Mouse (Mus musculus): ENCODE measurements around the gene Dennd2a. TPM values are rescaled to one million over a fixed set of nuclear protein-coding genes. Genes with fewer than 3 reads are reported as not detected.

Gene Dennd2a
- total RNA-seq, 2 experiments from 2014 or later: 8.2 to 10.9 TPM

DNA sequence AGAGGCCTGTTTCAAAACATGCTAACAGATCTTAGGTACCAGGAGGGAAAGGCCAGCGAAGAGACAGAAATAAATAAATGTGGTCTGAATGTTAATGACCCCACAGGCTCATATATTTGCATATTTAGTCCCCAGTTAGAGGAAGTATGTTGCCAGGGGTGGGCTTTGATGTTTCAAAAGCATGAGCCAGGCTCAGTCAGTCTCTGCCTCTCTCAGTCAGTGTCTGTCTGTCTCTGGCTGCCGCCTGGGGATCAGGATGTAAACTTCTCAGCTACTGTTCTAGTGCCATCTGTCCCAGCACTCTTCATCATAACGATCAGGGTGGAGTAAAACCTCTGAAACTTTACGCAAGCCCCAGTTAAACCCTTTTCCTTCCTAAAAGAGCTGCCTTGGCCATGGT is 29.9 kb downstream of the Dennd2a start:
- intact Hi-C loops (cut with DNase I; ENCODE audit: low total_unique reads): no loop called here

DNA sequence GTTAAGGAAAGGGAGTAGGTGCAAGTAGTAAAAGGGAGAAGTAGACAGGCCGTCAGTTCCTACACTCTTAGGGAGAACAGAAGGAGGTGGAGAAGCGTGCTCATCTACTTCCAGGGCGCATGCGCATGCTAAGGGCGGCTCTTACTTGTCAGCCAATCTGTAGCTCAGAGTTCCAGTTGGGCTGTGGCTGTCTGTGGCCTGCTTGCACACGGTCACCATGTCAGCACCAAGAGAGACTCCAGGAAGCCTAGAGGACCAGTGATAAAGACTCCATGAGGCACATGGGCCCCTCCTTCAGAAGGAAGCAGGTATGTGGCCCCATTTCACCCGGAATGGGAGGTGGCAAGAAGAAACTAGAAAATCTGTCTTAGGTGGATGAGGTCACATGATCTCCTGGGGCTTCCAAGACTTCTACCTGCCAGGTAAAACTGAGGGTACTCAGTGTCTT is 30.3 kb downstream of the Dennd2a start:
- intact Hi-C loops (cut with DNase I; ENCODE audit: low total_unique reads): no loop called here

More for the DNA sequence above, 29.9 kb downstream of the Dennd2a start:
- DNase-seq: no peak

DNA sequence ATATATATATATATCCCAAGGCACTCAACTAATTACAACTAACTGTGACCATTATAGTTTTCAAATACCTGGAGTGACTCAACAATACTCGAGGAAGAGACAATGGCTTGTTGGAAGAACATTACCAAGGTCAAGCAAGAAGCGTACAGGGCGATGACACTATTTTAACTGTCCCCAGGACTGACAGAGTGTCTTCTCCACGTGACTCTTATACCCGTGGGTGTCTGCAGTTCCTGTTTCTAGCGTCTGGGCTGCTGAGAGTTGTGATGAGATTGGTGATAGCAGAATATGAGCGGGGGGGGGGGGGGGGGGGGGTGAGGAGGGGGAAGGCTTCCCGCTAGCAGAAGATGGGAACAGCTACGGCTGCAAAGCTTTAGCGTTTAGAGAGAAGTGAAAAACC is 30.9 kb downstream of the Dennd2a start:
- no peak for DNase-seq
- intact Hi-C loops (cut with DNase I; ENCODE audit: low total_unique reads): no loop called here

More for the DNA sequence above, 30.3 kb downstream of the Dennd2a start:
- no peak for DNase-seq

DNA sequence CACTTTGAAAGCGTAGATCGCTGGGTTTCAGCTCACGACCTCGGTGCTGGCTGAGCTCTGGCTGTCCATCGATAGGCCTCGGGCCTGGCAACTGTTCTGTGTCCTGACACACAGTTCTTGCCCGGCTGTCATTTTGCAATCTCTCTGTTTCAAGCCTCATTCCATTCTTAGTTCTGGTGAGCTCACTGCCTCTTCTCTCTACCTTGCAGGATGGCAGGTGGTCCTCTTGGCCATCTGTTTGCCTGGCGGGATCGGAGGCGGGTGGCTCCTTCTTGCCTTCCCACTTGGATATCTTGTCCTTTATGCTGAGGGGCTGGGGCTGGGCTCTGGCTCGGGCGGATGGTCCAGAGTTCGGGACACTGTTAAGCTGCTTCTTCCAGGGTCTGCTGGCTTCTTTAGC is 34.5 kb downstream of the Dennd2a start:
- intact Hi-C loops (cut with DNase I; ENCODE audit: low total_unique reads): no loop called here

DNA sequence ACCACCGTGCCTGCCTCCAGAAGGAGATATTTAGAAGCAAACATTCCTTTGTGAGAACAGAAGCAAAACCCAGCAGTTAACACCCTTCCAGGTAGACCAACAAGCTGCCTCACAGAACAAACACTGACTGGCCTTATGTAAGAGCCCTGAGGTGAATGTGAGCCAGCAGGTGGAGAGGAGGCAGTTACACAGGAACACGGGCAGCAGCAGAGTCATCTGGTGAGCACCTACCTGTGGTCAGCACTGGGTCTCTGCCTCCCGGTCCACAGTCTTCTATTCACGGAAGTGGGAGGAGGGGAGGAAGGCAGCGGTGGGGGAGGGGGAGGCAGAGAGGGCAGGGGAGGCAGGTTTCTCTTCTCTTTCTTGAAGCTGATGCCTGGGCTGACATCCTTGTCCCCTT is 35.2 kb downstream of the Dennd2a start:
- intact Hi-C loops (cut with DNase I; ENCODE audit: low total_unique reads): no loop called here
- no peak for DNase-seq

More for the DNA sequence above, 34.5 kb downstream of the Dennd2a start:
- DNase-seq: no peak

DNA sequence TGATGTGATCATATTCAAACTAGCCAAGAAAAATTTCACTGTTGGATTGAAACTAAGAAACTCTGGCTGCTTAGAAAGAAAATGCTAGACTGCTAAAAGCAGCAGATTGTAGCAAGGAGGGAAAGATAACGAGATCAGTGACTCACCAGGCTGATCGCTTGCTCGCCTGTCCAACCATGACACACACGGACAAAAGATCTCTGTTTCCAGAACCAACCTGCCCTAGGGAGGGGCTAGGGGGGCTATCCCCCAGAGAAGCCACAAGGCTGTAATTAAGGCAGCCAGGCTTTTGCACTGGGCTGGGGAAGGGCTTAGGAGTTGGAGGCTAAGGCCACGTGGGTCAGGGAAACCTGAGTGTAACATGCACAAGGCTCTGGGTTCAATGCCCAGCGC is 41.9 kb downstream of the Dennd2a start:
- DNase-seq: peak; percentile 40
- intact Hi-C loops (cut with DNase I; ENCODE audit: low total_unique reads): no loop called here

DNA sequence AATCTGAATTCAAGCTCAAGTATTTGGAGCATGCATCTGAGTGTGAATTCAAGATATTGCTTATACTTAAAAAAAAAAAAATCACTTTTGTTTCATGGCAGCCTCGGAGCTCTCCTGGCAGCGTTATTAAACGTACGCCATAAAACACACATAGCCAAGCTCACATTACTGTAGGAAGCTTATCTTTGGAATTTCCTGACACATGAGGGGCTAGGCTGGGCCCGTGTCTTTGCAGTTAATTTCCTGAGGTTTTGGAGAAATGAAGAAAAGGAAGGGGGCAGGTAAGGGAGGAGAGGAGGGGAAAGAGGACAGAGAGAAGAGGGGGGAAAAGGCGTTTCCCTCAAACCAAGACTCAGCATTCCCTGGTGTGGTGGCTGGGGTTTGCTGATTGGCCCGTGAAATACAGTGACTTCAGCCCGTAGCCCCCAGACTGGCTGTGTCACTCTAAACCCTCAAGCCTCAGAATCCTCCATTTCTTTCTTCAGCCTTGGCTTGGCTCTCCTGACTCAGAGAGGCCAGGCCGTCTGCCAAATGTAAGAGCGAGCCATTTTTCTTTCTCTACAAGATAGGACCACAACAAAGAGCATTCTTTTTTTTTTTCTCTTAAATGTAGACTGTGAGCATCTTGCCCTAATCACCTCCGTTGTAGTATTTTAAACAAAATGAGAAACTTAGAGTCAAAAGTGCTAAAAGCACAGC is 42.5 kb downstream of the Dennd2a start:
- intact Hi-C loops (cut with DNase I; ENCODE audit: low total_unique reads): no loop called here
- DNase-seq: peak; percentile 43

DNA sequence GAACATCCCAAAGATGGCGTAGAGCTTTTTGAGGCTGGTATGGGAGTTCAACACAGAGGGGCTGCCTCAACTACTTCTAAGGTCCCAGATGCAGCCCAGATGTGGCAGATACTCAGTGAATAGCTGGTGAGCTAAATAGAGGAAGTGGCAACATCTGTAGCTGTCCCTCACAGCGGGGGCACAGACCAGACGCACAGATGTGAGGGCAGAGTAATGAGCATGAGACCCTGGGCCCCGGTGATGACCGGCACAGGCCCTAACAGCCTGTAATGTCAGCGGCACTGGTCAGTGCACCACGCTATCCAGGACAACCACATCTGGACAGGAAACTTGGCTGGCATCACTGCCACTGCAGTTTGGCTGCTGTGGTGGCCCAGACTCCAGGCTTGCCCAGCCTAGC is 54.2 kb downstream of the Dennd2a start:
- intact Hi-C loops (cut with DNase I; ENCODE audit: low total_unique reads): no loop called here
- DNase-seq: no peak

DNA sequence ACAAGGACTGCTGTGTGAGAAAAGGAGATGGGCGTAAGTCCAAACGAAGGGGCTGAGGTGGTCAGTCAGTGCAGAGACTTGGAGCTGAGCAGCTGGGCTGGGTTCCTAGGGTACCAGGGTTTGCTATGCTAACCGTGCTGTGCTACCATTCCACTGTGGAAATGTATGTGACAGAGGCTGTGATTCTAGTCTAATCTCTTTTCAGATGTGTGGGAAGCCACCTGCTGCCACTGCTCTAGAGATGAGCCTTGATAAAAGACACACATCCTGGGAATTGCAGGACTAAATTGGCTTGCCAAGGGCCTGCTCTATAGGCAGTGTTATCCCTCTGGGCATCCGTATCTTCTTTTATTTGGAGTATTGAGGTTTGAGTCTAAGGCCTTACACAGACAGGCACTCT is 60.5 kb downstream of the Dennd2a start:
- intact Hi-C loops (cut with DNase I; ENCODE audit: low total_unique reads): no loop called here
- DNase-seq: no peak

DNA sequence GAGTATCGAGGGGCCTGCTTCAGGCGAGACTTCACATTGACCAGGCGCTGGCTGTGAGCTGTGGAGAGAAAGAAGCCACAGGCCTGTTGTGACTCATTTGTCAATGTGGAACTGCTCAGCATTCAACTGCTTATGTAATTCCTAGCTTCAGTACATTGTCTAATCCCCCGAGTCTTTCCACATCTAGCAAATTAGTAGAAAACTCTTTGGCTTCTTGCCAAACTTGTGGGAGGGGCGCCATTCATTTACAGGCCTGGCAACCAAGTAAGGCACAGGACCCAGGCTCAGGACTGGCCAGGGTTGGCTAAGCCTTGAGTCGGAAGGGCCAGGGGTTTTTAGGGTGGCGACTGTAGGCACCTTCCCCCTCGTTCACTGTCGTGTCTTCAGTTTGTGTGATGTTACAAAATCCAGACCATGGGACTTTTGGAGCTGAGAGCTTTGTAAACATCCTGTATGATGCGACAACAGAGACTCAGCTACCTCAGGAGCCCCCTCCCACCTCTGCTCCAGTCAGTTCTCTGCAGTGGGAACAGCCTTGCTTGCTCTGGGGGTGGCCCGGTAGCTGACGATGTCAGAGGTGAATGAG is 64.4 kb downstream of the Dennd2a start:
- DNase-seq: peak; percentile 23
- intact Hi-C loops (cut with DNase I; ENCODE audit: low total_unique reads): no loop called here

DNA sequence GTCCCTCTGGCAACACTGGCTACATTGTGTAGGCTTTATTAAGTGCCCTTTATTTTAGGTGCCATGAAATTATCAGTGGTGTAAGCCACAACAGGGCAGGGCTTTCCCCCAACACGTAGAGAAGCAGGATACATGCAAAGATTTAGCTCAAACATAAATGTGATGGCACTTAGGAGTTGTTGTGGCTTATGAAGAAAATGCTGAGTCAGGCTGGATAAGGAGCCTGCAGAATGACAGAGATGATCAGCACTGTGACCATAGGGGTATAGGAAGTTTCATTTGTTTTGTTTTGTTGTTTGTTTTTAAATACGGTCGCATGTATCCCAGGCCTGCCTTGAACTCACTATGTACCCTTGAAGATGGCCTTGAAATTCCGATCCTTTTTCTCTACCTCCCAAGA is 65.5 kb downstream of the Dennd2a start:
- DNase-seq: no peak
- intact Hi-C loops (cut with DNase I; ENCODE audit: low total_unique reads): no loop called here

DNA sequence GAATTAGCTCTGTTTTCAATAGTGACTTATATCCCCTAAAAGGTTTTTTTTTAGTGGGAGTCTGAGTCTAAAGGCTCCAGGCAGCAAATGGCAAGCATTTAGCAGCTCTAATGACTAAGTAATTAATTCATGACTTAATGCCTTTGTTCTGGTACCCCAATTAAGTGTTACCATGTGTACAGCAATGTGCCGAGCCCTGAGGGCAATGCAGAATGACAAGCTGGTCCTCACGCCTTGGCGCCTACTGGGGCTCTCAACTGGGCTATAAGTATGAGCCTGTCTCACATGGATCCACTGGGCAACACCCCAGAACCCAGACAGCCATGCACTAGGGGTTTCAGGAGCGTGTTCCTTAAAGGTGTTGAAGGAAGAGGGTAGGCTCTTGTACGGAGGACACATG is 66.5 kb downstream of the Dennd2a start:
- intact Hi-C loops (cut with DNase I; ENCODE audit: low total_unique reads): no loop called here
- DNase-seq: no peak

DNA sequence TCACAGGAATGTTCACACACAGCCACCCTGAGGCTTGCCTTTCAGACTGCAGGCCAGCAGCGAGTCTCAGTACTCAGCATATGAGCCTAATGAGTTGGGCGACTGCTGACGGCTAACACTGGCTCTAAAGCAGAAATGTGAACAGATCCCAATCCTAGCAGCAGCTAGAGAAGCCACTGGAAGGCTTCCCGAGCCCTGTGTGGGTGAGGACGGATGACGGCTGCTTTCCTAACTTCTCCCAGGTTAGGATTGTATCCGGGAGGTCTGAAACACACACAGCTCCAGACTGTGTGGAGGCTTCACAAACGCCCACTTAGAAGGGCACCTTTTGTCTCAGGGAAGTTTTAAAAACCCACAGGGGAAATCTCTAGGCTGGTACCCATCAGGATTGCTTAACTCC is 69.4 kb downstream of the Dennd2a start:
- no peak for DNase-seq

DNA sequence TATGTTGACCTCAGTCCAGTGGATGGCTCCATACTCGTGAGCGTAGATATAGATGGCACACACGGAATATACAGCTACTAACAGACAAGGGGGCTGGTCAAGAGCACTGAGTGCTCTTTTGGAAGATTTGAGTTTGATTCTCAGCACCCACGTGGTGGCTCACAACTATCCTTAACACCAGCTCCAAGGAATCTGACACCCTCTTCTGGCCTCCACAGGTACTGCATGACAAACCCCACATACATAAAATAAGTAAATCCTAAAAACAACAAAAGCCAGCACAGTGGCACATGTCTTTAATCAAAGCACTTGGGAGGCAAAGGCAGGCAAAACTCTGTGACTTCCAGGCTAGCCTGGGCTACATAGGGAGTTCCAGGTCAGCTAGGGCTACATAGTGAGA is 74.0 kb downstream of the Dennd2a start:
- DNase-seq: no peak
- intact Hi-C loops (cut with DNase I; ENCODE audit: low total_unique reads): no loop called here

More for the DNA sequence above, 69.4 kb downstream of the Dennd2a start:
- intact Hi-C loops (cut with DNase I; ENCODE audit: low total_unique reads): no loop called here

DNA sequence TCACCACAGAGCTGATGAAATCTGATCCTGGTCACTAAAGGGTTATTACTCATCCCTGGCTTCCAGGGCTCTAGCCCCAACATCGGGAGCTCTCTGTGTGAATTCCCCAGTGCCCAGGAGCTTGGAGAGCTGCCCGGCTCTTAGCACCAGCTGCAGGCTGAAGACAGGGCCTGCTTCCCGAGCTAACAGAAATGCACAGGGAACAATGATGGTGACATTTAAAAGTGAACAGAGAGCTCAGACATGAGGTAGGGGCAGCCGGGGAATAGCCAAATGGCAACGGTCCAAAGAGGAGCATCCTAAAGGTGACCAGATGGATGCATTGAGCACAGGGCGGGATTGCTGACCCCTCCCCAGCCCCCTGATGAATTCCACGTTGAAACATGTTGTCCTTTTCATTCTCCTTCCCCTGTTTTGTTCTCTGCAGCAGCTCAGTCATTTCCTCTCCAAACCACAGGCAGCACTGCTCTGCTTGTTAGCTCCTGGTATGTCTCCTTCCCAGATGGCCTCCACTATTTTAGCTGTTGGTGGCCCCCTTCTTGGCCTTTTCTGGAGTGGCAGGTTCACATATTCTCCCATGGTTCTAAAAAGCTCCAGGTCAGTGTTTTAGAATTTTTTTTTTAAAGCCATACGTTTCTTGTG is 79.0 kb downstream of the Dennd2a start:
- DNase-seq: peak; percentile 87
- intact Hi-C loops (cut with DNase I; ENCODE audit: low total_unique reads): no loop called here

DNA sequence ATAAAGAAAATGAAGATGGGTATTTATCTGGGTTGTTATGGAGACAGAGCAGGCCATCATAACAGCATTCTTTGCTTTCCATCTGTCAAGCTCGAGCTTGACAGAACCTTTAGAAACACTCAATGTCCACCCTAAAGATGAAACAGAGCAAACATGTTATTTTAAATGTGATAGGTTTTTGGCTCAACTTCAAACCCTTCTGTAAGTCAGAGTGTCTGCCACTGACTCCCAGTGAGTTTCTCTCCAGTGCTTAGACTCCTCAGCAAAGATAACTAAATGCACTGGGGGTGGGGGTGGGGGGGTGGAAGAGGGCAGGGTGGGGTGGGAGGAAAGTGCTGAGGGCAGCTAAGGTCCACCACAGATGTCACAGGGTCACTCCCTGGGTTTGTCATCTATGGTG is 81.0 kb downstream of the Dennd2a start:
- intact Hi-C loops (cut with DNase I; ENCODE audit: low total_unique reads): no loop called here

DNA sequence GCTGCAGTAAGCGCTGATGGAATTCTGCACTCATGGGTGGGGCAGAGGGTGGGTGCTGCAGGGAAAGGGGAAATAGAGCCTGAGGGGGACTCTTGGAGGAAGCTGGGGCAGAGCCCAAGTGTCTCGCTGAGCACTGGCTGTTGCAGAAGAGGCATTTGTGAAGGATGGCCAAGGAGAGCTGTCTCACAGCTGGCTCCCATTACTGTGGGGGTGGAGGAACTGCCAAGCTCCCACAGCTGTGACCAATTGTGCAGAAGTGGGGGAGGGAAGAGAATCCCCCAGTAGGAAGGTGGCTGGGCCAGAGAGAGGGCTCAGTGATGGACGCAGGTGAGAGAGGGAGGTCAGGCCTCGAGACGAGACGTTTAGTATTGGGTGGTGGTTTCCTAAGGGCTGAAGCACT is 83.2 kb downstream of the Dennd2a start:
- intact Hi-C loops (cut with DNase I; ENCODE audit: low total_unique reads): no loop called here

More for the DNA sequence above, 81.0 kb downstream of the Dennd2a start:
- no peak for DNase-seq

DNA sequence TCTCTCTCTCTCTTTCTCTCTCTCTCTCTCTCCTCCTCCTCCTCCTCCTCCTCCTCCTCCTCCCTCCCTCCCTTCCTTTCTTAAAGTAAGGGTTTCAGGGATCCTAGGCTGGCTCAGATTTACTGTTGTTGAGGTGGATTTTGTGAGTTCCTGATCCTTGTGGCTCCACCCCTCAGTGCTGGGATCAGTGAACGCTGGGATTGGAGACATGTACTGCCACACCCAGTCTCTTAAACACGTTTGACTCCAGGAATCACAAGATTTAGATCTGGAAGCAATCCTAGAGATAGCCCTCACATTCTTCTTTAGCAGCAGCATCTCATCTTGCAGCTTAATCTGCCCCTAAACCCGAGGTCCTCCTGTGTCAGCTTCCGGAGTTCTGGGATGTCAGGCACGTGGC is 84.8 kb downstream of the Dennd2a start:
- intact Hi-C loops (cut with DNase I; ENCODE audit: low total_unique reads): no loop called here
- no peak for DNase-seq

More for the DNA sequence above, 83.2 kb downstream of the Dennd2a start:
- DNase-seq: peak; percentile 62

DNA sequence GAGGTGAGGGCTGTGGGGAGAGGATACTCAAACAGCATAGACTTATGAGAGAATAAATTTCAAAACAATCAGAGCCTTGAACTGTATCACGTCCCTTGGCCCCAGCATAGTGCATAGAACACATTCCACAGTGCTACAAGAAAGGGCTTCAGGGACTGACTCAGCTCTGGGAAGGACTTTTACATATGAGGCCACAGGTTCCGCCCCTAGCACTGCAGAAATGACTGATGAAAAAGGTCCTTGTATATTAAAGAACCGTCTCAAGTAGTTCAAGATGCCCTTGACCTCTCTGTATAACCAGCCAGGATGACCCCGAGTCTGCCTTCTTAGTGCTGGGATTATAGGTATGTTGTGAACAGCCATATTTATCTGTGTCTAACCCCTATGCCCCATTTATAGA is 85.4 kb downstream of the Dennd2a start:
- intact Hi-C loops (cut with DNase I; ENCODE audit: low total_unique reads): no loop called here
- DNase-seq: no peak

DNA sequence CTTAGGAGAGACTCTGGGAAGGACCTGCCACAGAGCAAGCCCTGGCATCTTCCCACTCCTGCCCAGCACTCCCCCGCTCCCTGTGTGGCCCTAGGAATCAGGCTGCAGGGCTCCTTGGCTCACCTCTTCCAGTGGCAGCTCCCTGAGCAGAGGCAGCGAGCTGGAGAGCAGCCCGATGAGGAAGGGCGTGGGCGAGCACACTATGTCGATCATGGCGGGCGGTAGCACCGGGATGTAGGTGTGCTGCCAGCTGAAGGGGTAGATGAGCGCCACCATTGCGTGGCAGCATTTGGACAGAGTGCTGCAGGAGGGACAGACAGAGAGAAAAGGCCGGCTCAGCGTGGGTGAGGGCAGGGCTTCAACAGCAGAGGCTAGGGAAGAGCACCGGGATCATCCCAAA is 87.6 kb downstream of the Dennd2a start:
- DNase-seq: no peak
- intact Hi-C loops (cut with DNase I; ENCODE audit: low total_unique reads): no loop called here

DNA sequence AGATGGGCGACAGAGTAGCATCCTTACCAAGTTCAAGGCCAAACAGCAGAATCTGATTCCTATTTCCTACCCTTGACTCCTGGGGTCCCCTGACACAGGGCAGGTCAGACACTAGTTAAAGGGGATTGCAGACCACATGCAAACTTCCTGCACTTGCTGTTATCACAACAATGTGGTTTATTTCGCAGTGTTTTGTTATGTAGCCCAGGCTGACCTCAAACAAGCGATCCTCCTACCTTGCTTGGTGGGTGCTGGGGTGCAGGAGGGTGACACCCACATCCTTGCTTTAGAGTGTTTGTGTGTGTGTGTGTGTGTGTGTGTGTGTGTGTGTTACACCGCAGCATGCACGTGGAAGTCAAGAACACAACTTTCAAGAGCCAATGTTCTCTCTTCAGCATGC is 88.2 kb downstream of the Dennd2a start:
- DNase-seq: no peak
- intact Hi-C loops (cut with DNase I; ENCODE audit: low total_unique reads): loop anchor here (5.0 kb wide), 1 partner anchor 313 kb away; no protein-coding TSS in a partner anchor

All from gastrocnemius, postnatal 14 days (tissue).